Mouse (Mus musculus) gonadal fat pad, adult 2 months (tissue): Measurements from ENCODE around the gene Hspa4l. TPM values are rescaled to one million over a fixed set of nuclear protein-coding genes. Genes with fewer than 3 reads are reported as not detected.

Experiments used
- DNase-seq: peaks from one replicate; pipeline ENCODE4 v3.0.0-alpha.2; 2012; ENCODE audit warnings: low read depth
- polyA plus RNA-seq: library from polyadenylated mRNA; depleted of rRNA; stranded (reverse); fragments of >200 nt; gene quantifications from 2 replicates; pipeline ENCODE4 v1.2.3, GENCODE M21; 2012; rRNA removed

Hspa4l gene
- polyA plus RNA-seq = 4.5 and 6.8 TPM in 2 replicates

DNA sequence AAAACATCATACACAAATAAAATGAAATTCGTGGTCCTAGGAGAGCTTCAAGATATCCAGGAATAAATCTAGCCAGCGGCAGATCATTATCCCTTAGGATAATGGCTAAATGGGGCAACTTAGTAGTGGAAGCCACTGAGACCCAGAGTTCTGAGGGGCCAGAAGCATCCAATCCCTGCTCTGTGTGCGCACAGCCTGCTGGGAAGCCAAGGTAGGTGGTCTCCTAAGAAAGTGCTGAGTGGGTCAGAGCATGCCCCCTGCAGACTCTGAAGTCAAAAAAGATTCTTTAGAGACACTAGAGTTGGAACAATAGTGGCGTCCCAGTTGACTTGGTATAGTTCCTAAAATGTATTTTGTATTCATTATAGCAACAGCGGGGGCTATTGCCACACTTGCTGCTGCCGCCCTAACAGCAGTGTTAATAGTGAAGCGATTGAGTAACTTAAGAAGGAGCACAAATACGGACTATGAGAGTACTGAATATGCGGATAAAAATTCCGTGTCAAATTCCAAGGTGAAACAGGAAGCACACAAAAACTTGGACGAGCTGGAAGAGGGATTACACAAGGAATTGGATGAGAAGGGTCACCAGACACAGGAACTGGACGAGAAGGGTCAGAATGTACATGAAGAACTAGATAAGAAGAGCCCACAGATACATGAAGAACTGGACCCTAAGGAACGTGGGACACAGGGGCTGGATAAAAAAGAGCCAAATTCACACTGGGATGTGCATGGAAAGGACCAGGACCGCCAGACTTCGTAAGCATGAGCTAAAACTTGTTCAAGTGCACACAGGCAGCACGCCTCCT, at the start of gene Hspa4l:
Gene Hspa4l, plus strand, starts transcription at position 472 of the 812 bp plus-strand sequence.
- no peak for DNase-seq

DNA sequence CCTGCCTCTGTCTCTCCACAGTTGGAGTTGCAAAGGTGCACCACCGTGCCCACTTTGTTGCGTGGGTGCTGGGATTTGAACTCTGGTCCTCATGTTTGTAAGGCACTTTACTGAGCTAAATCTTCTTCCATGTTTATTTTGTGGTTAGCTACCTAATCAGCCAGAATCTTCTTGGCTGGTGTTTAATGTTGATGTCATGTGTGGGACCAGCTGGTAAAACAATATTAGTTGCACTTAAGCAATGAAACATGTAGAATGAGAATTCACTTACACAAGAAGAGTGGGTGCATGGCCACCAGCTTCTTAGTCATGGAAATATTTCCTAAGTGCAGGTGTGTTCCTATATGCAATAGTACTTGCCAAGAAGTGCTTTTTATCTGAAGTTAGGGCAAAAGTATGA, 49.1 kb upstream of the Hspa4l start:
- peak; percentile 65 for DNase-seq

DNA sequence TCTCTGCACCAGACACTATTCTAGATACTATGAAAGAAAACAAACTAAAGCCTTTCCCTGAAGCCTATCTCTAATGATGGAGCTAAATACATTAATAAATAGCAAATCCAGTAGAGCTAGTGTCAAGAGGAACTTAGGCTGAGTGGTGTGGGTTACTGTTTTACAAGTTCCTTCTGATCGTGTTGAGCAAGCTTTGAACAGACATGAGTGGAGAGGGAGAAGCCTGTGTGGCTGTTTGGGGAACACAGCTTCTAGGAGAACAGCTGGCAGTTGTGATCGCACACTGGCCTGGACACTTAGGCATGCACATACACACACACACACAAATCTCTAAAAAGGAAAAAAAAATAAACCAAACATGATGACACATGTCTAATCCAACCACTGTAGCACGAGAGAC, 45.5 kb upstream of the Hspa4l start:
- no peak for DNase-seq

DNA sequence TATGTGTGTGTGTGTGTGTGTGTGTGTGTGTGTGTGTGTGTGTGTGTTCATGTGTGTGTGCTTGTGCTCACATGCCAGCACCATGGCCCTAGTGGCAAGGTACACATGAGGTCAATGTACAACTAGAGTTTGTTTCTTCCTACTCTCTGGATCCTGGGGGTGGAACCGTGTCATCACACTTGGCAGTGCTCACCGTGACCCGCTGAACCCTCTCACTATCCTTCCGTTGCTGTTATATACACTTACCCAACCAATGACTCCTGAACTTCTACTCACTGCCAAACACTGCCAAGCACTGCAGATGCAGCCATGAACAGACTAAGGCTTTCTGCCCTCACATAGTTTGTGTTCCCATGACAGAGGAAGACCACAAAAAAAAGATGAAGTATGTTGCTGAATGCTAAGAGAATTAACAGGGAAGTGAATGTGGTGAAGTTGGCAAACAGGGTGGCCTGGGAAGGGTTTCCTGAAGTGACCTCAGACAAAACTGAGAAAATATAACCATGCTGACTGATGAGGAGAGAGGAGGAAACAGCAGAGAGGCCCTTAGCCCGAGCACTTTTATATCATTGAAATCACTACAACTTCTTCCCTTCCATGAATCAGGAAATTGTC, 39.4 kb upstream of the Hspa4l start:
- DNase-seq = peak; percentile 67

DNA sequence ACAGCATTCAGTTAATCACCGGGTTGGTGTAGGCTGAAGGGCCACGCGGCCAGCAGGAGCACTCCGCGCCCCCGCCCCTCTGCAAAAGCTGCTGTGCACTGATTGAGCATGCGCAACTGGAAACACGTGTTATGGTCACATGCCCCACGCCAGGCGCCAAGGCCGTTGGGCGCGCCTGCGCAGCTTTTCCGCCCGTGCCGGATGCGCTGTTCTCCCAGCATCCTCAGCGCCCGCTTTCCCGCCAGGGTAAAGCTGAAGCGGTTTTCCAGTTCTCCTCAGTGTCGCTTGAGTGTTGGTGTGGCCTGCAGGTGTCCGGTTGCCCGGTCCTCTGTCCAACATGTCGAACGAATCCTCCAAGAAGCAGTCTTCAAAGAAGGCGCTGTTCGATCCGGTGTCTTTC, 35.6 kb upstream of the Hspa4l start, which contains the start of gene Slc25a31:
Gene Slc25a31, plus strand, starts transcription at position 201 of the 400 bp plus-strand sequence.
- DNase-seq = no peak

DNA sequence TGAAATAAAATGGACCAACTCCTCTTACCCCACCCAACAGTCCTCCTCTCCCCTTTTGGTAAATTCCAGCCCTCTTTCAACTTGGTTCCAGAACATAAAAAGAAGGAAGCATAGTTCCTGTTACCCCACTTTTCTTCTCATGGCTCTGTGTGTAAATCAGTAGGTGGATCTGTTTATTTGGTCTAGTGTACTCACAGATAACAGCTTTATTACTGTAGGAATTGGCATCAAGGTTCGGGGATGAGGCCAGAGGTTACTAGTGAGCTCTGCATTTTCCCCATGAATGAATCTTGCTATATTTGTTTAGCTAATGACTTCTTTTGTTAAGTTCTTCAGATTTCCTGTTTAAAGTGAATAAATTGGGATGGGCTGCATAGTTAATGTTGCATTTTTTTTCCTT, 28.2 kb upstream of the Hspa4l start:
- no peak for DNase-seq

DNA sequence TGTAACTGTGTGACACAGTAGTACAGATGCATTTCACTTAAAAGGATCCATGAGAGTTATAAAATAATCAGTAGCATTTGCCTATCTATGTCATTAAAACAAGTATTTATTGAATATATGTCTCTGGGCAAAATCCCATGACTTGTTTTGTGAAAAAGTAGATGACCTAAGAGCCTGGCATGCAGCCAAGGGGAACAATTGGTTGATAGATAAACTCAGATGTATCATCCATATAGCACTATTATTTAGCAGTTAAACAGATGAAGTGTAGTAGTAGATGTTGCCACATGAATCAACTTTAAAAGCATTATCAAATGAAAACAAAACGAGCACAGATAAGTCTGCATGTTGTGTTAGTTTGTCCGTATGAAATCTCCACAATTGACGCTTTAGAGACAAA, 25.3 kb upstream of the Hspa4l start:
- DNase-seq = no peak

DNA sequence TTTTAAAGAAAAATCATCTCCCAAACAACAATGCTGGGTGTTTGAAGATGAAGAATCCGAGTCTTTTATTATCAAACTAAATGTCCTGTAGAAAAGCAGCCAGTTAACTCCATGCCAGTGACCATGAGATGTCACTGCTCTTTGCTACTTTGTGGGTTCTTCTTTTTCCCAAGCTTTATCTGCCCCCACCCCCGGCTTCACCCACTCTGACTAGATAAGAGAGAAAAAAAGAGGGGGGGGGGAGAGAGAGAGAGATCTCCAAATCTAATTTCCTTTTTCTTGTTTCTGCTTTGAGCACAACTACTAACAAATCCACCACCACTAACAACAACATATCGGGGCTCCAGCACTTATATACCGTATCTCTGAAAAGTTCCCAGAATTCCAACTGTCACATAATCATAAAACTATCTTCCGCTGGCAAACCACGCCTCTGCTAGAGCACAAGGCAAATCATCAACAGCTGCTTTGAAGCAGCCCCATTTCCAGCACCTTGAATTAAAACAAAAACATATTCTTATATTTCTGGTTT, 5.8 kb upstream of the Hspa4l start:
- DNase-seq = no peak

DNA sequence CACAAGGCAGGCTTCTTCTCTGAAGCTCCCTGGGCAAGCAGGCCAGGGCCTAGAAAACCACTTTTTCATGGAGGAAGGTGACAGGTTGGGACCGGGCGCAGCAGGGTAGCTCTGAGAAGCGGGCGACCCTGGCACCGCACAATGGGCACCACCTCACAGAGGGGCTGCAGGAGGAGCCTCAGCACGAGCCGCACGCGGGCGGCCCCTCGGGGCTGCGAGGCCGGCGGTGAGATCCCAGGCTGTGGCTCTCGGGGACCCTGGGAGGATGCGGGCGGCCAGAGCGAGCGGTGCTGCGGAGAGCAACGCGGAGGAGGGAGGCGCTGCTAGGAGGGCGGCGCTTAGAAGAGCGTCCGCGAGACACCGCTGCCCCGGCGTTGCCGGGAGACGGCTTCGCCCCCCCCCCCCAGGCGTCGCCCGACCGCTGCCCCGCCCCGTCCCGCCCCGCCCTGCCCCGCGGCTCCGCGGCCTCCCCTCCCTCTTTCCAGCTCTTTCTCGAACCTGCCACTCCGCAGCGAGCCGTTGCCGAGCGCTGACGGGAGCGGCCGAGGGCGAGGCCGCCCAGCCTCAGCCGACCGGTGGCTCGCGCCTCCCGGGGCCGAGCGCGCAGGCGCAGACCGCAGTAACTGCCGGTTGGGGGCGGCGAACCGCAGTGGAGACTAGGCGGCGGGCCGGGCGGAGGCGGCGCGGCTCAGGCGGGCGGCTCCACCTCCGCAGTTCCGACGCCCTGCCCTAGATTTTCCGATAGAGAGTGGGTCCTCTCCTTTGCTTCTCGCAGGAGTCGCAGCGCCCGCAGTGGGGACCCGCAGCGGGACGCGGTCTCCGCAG, 753 bp downstream of the Hspa4l start:
- no peak for DNase-seq

DNA sequence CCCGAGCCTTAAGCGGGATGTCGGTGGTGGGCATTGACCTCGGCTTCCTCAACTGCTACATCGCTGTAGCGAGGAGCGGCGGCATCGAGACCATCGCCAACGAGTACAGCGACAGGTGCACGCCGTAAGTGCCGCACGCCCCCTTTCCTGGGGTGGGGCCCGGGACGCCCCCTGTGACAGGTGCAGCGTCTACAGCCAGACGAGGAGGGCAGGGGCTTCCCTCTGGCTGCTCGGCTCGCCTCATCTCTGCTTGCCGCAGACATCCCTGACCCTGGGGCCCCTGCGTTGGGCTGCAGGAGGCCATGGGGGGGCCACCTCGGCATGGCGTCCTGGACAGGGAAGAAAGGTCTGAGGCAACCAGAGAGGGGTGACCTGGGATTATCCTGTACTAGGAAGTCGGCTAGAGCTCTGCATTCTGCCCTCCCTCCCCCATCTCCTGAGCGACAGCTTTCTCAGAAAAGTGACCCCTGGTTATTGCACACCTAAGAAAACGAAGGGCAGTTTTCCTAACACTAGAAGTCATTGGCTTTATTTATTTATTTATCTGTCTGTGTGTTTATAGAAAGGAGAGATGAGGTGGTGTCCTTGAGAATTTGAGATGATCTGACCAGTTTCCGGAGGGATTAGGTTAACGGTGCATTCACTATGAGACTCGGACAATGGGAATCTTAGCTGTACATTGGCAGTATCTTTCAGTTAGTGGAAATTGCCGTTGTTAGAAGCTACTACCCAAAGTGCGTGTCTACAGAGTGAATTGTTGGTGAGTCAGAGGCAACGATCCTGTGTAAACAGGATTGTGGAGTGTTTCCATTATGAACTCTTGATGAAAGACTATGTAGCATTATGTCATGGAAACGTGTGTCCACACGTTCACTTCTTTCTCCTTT, 1.6 kb downstream of the Hspa4l start:
- peak; percentile 62 for DNase-seq

DNA sequence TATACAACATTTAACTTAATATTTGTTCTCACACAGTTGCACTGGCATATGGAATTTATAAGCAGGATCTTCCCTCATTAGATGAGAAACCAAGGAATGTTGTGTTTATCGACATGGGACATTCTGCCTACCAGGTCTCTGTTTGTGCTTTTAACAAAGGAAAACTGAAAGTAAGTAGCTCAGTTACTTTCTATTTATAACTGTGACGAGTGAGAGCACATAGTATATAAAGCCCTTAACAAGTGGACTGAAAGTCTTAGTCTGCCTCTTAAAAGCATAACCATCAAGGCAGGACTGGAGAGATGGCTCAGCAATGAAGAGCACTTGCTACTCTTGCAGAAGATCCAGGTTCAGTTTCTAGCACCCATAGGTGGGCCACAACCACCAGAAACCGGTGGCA, 16.5 kb downstream of the Hspa4l start:
- DNase-seq = no peak

DNA sequence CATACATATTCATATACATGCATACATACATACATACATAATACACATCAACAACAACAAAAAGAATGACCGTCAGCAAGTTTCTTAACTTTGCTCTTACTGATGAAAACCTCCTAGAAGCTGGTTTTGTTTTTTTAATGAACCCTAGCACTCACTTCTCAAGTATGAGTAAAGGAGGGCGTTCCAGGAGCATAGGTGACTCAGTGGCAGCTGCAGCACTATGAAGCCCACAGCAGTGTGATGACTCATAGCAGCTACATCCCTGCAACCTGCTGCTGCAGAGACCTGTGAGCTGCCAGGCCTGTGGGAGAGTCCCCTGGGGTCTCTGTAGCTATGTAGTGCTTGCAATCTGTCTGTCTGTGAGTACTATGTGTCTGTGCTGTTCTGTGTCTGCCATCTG, 17.0 kb downstream of the Hspa4l start:
- no peak for DNase-seq

DNA sequence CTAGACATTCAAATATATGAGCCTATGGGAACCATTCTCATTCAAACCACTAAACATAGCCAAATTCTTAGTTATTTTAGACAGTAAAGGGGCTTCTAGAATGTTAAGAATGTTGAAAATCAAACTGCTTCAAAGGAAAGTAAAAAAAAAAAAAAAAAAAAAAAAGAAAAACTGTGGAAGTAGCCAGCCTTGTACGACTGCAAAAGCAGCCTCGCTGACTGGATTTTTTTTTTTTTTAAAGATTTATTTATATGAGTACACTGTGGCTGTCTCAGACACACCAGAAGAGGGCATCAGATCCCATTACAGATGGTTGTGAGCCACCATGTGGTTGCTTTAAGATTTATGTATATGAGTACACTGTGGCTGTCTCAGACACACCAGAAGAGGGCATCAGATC, 49.5 kb downstream of the Hspa4l start:
- no peak for DNase-seq

DNA sequence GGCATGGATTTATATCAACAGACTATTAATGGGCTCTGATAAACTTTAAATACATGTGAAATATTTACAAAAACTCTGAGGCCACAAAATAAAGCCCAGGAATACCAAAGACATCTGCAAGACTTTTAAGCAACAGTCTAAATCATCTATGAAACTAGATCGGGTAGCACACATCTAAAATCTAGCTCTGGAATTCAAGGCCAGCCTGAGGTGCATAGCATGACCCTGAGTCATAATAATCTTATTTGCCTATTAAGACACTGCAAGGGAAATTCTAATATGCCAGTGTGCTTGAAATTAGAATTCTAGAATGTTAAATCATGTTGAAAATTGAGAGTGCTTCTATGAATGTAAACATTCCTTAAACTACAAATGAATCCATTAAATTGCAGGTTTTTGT, 53.8 kb downstream of the Hspa4l start:
- DNase-seq = no peak

DNA sequence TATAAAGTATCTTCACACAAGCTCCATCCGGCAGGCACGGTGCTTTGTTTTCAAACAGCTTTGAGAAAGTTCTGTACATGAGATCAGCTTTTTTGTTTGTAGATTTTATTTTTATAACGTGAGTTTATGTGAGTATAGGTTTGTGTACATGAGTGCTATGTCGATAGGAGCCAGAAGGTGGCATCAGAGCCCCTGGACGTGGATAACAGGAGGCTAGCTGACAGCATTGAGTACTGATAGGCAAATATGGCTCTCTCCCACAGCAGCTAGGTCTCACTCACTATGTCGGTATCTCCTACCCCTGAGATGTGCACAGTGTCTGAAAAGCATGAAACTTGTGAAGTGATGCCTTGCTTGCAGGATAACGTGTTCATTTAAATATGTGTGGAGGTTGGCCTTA, 54.2 kb downstream of the Hspa4l start:
- no peak for DNase-seq

DNA sequence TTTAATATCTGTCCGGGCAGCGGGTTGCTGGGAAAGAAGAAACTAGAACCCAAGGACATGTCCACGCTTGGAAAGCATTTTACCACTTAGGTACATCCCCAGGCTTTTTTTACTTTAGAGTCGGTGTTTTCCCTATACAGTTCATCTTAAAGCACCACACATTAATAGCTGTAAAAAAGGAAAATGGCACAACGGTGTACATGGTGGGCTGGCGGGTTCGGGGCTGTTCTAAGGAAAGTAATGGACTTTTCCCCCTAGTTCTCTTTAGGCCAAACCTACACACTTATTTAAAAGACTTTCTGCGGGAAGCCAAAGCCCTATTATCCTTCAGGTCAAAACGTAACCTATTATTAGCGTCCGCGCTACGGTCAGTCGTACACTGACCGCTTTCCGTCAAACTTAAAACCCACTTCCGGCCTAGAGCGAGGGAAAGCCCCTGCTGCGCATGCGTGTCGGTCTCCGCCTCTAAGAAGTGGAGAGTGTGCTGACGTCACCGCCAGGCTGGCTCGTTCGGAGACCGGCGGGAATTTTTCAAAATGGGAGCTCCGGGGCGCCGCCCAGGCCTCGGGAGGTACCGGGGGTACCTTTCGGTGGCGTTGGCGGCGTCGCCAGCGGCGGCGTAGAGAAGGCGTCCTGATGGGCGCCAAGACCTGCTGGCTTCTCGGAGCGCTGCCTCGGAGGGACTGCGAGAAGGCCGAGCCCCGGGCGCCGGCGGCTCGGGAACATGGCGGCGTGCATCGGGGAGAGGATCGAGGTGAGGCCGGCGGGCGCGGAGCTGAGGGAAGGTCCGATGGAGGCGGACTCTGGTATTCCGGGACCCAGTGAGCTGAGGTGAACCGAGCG, 55.5 kb downstream of the Hspa4l start, which contains the start of gene Plk4:
Gene Plk4, plus strand, starts transcription at position 490 of the 843 bp plus-strand sequence.
- peak; percentile 62 for DNase-seq

DNA sequence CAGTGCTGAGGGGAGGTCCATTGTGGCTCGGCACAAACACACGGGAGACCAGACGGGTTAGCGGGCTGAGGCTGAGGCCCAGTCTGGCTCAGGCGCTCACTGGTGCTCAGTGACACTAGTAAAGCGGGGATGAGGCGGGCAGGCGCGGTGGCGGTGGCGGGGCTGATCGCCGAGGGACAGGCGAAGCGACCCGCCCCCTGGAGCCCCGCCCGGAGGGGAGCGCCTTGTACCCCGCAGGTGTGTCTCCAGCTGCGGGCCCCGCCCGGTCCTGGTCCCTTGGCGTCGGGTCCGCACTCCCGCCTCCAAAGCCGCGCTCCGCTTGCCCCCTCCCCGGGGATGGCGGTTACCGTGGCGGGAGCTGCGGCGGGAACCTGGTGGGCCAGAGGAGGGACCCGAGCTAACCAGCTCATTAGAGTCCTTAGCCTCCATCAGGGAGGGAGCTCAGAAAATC, 56.1 kb downstream of the Hspa4l start:
- no peak for DNase-seq

DNA sequence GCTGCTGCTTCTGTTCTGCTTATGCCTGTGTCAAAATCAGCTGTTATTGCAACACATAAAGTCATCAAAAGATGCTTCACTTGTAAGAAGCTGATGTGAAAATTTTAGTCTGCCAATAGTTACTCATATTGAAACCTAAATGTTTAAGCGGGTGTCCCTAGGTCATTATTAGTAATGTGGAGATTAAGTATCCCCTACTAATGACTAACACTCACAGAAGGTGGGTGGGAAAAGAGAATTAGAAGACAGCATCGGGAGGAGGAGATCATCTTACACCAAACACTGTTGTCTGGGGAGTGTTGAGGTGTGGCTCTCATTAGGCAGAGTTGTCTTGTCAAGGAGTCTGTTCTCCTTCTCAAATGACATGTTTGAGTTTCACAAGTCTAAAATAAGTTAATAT, 62.6 kb downstream of the Hspa4l start:
- DNase-seq = no peak

DNA sequence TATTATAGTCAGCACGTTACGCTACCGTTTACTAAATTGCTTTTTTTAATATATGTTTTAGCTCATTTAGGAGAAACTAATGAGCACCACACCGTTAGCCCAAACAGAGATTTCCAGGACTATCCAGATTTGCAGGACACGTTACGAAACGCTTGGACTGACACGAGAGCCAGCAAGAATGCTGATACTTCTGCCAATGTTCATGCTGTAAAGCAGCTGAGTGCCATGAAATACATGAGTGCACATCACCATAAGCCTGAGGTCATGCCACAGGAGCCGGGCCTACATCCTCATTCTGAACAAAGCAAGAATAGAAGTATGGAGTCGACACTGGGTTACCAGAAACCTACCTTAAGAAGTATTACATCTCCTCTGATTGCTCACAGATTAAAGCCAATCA, 64.4 kb downstream of the Hspa4l start:
- DNase-seq = no peak

DNA sequence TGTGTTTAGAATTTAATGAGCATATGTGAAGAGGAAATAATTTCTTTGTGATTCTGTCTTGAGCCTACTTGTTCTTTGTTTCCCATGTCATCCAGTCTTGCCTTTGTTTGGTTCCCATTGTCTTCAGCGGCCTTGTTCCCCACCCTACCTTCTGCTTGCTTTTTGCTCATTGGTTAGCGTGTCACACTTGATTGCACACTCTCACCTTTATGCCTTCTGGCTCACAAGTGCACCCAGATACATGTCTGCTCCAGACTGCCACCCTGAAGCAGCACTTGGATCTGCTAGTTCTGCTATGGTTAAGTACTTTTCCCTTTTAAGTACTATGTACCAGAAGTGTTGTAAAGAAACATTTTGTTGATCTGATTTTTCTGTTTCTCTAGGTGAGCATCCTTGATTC, 65.6 kb downstream of the Hspa4l start:
- DNase-seq = no peak
